Comparison of ENCODE assay signal across 25 mouse cellular contexts in the genomic region with DNA sequence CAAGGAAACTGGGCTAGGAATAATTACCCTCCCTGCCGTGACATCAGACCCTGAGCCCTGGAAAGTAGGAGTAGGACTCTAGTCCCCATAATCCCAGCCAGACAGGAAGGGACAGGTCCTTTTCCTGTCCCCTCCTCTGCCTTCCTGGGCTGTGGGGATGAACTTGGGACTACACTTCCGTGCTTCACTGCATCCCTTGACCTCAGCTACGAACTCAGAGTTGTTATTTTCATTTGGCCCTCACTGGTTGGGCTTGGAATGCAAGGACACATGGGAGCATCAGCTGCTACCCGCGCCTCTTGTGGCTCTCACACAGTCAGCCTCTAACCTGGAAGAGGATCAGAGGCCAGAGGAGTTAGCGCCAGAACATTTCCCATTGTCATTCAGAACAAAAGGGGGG. TPM values are rescaled to one million over a fixed set of nuclear protein-coding genes. Genes with fewer than 3 reads are reported as not detected.
DNase-seq lines count a peak whose midpoint lies in the region; ATAC-seq and TF ChIP-seq lines count a peak whose summit lies in the region.
"Had no signal": no experiment of that assay in that cellular context is flagged by ENCODE, and none has a peak within 500 bp of the region (broad histone marks: within the 10 kb centered on the region; RNA-seq: fewer than 3 reads in every experiment).

No protein-coding gene starts in this region.

- peak; percentile 15 for DNase-seq in gastrocnemius, postnatal 25 days
- no peak for DNase-seq in gastrocnemius, adult 8-10 months (ENCODE audit: low spot score in 2 of 2)
- DNase-seq in kidney, adult 2 months, result peak; percentile 50
- DNase-seq in lung, postnatal 36 days, result peak; percentile 19
- no peak for DNase-seq in lung, postnatal 4 days
- no peak for DNase-seq in embryo, embryonic 9.5 days (ENCODE audit: extremely low spot score)
- DNase-seq: cerebellum, adult 11 months; cerebellum, adult 9-11 months; forebrain, postnatal 0 days; layer of hippocampus, adult 9-11 months; liver, embryonic 13.5 days; lung, embryonic 14.5 days; right cerebral cortex, adult 18-20 months; thymus, adult 18-20 months; thymus, postnatal 36 days had no signal

- no peaks in the 10 kb centered on the region for H3K4me1 ChIP-seq in kidney, adult 2 months (ENCODE audit: control insufficient read depth, insufficient read depth, low read length)
- no peaks in the 10 kb centered on the region for H3K4me1 ChIP-seq in kidney, embryonic 14.5 days (ENCODE audit: control insufficient read depth, insufficient read depth, low read length)
- H3K4me1 ChIP-seq in neural tube, embryonic 15.5 days, result no peaks in the 10 kb centered on the region
- H3K4me1 ChIP-seq: liver, embryonic 13.5 days; neural tube, embryonic 13.5 days had no signal

- no peak overlapping the region for H3K4me3 ChIP-seq in kidney, adult 2 months (ENCODE audit: insufficient read depth, low read depth, low read length)
- H3K4me3 ChIP-seq in kidney, embryonic 14.5 days (ENCODE audit: low read length), result no peak overlapping the region
- no peak overlapping the region for H3K4me3 ChIP-seq in neural tube, embryonic 15.5 days (replicated peaks)
- H3K4me3 ChIP-seq: embryonic facial prominence, embryonic 10.5 days; liver, embryonic 13.5 days; midbrain, embryonic 10.5 days; myocyte; neural tube, embryonic 13.5 days had no signal

- H3K36me3 ChIP-seq in kidney, adult 2 months (ENCODE audit: control insufficient read depth, insufficient read depth, low read length), result no peaks in the 10 kb centered on the region
- no peaks in the 10 kb centered on the region for H3K36me3 ChIP-seq in kidney, embryonic 14.5 days (ENCODE audit: control insufficient read depth, insufficient read depth, low read length)
- no peaks in the 10 kb centered on the region for H3K36me3 ChIP-seq in neural tube, embryonic 15.5 days
- H3K36me3 ChIP-seq: liver, embryonic 13.5 days; midbrain, embryonic 10.5 days; neural tube, embryonic 13.5 days had no signal

- H3K27ac ChIP-seq in kidney, adult 2 months (ENCODE audit: insufficient read depth, low read depth, low read length), result no peak overlapping the region
- no peak overlapping the region for H3K27ac ChIP-seq in kidney, embryonic 14.5 days (ENCODE audit: low read depth, low read length)
- H3K27ac ChIP-seq in neural tube, embryonic 15.5 days (replicated peaks), result no peak overlapping the region
- H3K27ac ChIP-seq: hindbrain, postnatal 0 days; liver, embryonic 13.5 days; midbrain, embryonic 10.5 days; neural tube, embryonic 13.5 days had no signal

- TF ChIP-seq POLR2A in kidney, adult 2 months (IDR thresholded peaks at IDR 0.05; ENCODE audit: low read depth, low read length), result no peak

- no peak overlapping the region for H3K4me2 ChIP-seq in kidney, embryonic 14.5 days (replicated peaks; ENCODE audit: low read depth, low read length)
- H3K4me2 ChIP-seq in neural tube, embryonic 15.5 days, result no peak overlapping the region
- H3K4me2 ChIP-seq: liver, embryonic 13.5 days; lung, embryonic 14.5 days; neural tube, embryonic 13.5 days had no signal

- no peaks in the 10 kb centered on the region for H3K27me3 ChIP-seq in kidney, adult 2 months (replicated peaks; ENCODE audit: control insufficient read depth, insufficient read depth, low read length)
- no peaks in the 10 kb centered on the region for H3K27me3 ChIP-seq in kidney, embryonic 14.5 days (ENCODE audit: control insufficient read depth, insufficient read depth, low read length)
- no peaks in the 10 kb centered on the region for H3K27me3 ChIP-seq in neural tube, embryonic 15.5 days (replicated peaks)
- H3K27me3 ChIP-seq: liver, embryonic 13.5 days; neural tube, embryonic 13.5 days had no signal

- TF ChIP-seq CTCF in kidney, adult 2 months (conservative IDR thresholded peaks at IDR 0.05; ENCODE audit: insufficient read depth, insufficient read length, low read depth, low read length), result no peak

- no peaks in the 10 kb centered on the region for H3K9me3 ChIP-seq in kidney, embryonic 14.5 days (ENCODE audit: control insufficient read depth, low read length)
- H3K9me3 ChIP-seq in neural tube, embryonic 15.5 days (replicated peaks), result no peaks in the 10 kb centered on the region
- H3K9me3 ChIP-seq: embryonic facial prominence, embryonic 10.5 days; liver, embryonic 13.5 days; midbrain, embryonic 10.5 days; neural tube, embryonic 13.5 days had no signal

- no peak for ATAC-seq in kidney, embryonic 14.5 days (ENCODE audit: low FRiP score, low TSS enrichment)
- no peak for ATAC-seq in neural tube, embryonic 15.5 days (ENCODE audit: low FRiP score)
- ATAC-seq: CD4-positive, CD25-positive, alpha-beta regulatory T cell, adult 4 months; forebrain, postnatal 0 days; hindbrain, postnatal 0 days; intestine, embryonic 16.5 days; midbrain, embryonic 16.5 days had no signal

- WGBS in kidney, adult 2 months, result 49% methylated on average over 6 of the region's 6 CpGs
- 54% methylated on average over 6 of the region's 6 CpGs for WGBS in kidney, embryonic 14.5 days
- 80% methylated on average over 6 of the region's 6 CpGs for WGBS in neural tube, embryonic 15.5 days

- no peak overlapping the region for H3K9ac ChIP-seq in kidney, embryonic 14.5 days (ENCODE audit: low read depth, low read length)
- no peak overlapping the region for H3K9ac ChIP-seq in neural tube, embryonic 15.5 days (replicated peaks)
- H3K9ac ChIP-seq: forebrain, postnatal 0 days; liver, embryonic 13.5 days; lung, embryonic 14.5 days; neural tube, embryonic 13.5 days had no signal

RNA-seq across cellular contexts. Expression of gene Akap2, which starts 27.5 kb away (rescaled TPM):
- total RNA-seq in gastrocnemius, postnatal 25 days (2021), result 10 to 100 TPM; 34.3 to 35.9 TPM
- total RNA-seq in gastrocnemius, adult 8-10 months (2022), result 10 to 100 TPM; 16.7 to 33.5 (median 23.6) TPM
- polyA plus RNA-seq in kidney, adult 2 months (2012; rRNA removed), result 124 and 126 TPM in 2 replicates
- 17.1 and 24.0 TPM in 2 replicates for polyA plus RNA-seq in kidney, embryonic 14.5 days (2014; fragmentation: Nextera tagmentation; extraction: Ambion mirVana)
- 11.0 and 19.4 TPM in 2 replicates for polyA plus RNA-seq in neural tube, embryonic 15.5 days (2015; fragmentation: Nextera tagmentation; extraction: Ambion mirVana)

Comparison
In these comparisons a context has a peak if more than half of its experiments do, and no peak if none do; other contexts are left out.
1. DNase-seq: peak in gastrocnemius, postnatal 25 days (single experiment), kidney, adult 2 months (single experiment) and lung, postnatal 36 days (single experiment); none in gastrocnemius, adult 8-10 months (0 of 2), lung, postnatal 4 days (0 of 2) and embryo, embryonic 9.5 days (single experiment).